Mouse (Mus musculus) liver, adult (tissue): Measurements from ENCODE around the gene Garnl3.

ENCODE experiments used
- GATA4 ChIP-seq: IDR thresholded peaks from 2 replicates; pipeline ENCODE4 v1.6.1; 2014; ENCODE audit warnings: mild to moderate bottlenecking, low read length; ENCODE audit not compliant: insufficient replicate concordance

Garnl3 gene

DNA sequence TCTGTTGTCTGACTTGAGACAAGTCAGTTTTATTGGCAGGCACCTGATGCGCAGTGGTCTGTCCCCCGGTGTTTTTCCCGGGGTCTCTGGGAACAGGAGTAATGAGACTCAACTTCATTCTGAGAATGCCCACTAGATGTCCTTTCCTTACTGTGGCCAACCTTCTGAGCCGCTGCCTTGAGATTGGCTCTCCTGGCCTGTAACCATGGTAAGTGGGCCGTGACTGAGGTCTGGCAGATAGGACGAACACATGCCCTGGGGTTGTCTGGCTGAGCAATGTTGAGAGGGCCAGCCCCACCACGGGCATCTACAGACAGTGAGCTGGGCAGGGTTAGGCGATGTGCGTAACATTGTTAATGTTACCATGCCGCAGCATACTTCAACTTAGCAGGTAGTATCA, 106.9 kb downstream of the Garnl3 start:
- no peak for TF ChIP-seq GATA4

DNA sequence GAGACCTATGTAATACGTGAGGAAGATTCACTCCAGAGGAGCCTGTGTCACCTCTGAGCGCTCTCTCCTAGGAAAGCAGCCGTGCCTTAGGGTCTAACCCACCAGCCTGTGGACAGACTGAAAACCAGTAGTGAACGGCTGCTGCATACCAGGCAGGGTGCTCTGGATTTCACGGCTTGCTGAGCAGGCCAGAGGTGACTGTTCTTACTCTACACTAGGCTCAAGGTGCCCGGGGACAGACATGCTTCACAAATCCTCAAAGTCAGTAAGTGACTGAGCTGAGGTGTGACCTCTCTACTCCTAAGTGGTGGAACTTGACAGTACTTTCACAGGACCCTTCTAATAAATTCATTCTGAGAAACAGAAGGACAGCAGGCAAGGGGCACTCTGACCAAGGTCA, 108.6 kb downstream of the Garnl3 start:
- TF ChIP-seq GATA4: no peak

DNA sequence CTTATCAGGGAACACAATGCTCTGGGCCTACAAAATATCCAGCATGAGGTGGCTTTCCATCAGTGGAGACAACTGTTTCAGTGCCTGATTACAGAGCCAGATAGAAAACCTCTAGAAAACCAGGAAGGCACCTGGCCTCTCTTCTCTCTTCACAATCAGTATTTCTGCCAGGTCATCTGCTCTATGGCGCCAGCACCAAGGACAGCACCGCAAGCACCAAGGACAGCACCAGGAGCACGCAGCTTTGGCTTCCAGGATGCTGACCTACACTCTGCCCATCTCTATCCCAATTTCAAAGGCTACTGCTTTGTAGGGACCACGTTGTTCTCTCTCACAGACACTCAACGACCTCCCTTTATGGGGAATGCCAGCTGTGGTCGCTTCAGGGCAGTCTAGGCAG, 113.4 kb downstream of the Garnl3 start:
- no peak for TF ChIP-seq GATA4

DNA sequence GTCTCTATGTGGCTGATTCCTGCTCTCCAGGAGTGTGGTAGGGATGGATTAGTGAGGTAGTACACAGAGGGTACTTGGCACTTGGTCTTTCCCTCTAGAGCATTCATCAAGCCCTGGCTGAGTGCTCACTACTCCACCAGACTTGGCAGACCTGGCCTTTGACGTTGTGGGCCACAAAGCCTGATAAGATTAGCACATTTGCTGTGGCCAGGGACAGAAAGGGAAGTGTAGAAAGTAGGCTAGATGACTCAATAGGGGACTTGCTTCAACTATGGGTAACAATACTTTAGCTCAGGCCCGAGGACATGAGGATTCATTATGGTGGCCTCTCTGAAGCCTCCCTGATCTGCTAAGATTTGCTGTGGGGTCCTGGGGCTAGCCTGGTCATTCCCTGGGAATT, 114.3 kb downstream of the Garnl3 start:
- no peak for TF ChIP-seq GATA4

DNA sequence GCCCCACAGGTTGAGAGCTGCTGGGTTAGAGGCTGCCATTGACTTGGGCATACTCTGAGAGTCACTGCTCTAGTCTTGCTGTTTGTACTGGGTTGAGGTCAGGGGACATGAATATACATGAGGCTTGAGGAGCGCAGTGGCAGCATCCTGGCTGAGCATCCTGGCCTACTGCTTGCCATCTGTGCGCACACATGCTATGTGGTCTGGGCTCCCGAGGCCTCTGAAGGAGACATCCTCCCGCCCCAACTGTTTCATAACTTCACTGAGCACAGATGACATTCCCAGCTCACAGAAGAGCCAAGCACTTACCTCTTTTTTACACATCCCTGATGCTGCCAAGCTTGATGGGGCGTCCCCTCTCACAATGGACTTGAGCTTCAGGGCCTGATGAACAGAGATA, 116.6 kb downstream of the Garnl3 start:
- no peak for TF ChIP-seq GATA4

DNA sequence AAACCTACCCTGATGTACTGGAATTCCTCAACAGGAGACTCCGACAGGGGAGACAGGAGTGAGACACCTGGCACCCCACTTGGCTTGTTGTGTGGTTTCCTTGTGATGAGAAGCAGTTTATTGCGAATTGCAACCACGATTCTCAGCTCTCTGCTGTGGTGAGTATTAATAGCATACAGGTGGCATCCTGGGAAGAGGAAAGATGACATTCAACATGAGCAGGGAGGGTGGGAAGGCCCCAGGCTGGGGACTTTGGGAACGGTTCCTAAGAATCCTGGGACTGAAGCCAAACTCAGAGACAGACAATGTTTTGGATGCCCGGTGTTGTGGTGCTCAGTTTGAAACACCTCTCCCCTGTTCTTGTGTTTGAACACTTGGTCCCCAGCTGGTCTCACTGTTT, 126.4 kb downstream of the Garnl3 start:
- no peak for TF ChIP-seq GATA4

DNA sequence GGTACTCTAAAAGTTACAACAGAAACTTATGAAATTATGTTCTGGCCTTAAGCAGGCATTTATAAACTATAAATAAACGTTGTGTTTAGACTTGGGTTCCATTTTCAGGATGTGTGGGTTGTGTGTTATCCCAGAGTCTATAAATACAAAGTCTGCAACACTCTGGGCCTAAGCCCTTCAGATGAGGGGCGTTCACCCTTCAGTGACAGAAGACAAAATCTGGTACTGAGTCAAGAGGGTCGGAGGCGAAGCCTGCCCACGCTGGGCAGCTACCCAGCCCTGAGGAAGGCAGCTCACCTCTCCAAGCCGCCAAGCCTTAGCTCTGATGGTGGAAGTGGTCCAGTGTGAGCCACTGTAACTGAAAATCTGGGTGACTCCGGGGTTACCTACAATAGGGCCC, 129.3 kb downstream of the Garnl3 start:
- no peak for TF ChIP-seq GATA4

DNA sequence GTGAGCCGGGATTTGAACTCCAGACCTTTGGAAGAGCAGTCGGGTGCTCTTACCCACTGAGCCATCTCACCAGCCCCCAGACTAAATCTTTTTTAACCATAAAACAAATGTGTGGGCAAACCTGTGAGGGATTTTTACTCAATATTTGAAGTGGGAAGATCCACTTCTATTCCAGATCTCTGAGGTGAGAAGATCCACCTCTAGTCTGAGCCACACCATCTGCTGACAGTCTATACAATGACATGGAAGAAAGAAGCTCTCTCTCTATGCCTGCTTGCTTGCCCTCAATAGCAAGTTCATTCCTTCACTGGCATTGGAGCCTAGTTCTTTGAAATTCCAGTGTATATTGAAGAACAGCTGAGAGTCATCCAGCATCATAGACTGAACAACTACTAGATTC, 131.7 kb downstream of the Garnl3 start:
- TF ChIP-seq GATA4: no peak

DNA sequence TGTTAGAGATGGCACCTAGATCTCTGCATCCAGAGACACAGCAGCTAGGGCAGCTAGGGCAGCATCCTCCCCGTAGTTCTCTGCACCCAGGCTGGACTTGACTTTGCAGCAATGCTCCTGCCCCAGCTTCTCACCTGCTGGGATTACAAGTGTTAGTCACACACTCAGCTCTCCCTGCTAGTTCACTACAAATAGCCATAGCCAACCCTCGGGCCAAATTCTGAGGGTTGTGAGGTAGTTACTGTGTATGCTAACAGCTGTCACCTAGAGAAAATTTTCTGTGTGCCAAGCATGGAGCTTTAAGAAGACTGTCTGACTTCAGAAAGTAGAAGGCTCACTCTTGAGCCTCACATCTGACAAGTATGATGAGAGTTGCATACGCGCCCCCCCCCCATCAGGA, 133.7 kb downstream of the Garnl3 start:
- TF ChIP-seq GATA4: no peak

DNA sequence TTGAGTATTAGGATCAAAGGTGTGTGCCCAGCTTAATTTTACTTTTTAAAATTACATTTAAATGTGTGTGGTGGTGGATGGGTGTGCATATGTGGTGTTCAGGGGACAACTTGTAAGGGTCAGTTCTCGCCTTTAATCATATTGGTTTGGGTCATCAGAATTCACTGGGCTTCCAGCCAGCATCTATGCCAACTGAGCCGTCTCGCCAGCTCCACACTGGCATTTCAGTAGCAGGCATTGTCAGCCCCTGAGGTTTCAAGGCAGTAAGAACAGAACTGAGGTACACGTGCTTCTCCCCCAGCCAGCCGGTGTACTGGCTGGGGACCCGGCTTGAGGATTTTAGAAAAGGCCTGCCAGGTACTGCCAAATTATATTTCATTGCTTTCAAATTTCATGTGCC, 134.4 kb downstream of the Garnl3 start:
- TF ChIP-seq GATA4: no peak

DNA sequence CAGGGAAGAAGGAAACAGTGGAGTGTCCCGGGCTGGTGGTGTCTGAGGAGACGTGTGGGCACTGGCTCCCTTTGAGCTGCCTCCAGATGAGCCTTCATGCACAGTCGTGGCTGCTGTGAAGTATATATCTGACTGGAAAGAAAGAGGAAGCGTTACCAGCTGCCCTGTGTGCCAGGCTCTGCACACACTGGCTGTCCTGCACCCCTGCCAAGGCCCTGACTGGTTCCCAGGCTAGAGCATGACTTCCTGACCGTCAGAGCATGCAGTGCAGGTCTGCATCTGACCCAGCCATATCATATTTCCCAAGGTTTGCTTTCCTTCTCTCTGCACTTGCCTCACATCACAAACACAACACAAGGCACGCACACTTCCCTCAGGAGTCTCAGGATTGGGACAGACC, 139.3 kb downstream of the Garnl3 start:
- no peak for TF ChIP-seq GATA4

DNA sequence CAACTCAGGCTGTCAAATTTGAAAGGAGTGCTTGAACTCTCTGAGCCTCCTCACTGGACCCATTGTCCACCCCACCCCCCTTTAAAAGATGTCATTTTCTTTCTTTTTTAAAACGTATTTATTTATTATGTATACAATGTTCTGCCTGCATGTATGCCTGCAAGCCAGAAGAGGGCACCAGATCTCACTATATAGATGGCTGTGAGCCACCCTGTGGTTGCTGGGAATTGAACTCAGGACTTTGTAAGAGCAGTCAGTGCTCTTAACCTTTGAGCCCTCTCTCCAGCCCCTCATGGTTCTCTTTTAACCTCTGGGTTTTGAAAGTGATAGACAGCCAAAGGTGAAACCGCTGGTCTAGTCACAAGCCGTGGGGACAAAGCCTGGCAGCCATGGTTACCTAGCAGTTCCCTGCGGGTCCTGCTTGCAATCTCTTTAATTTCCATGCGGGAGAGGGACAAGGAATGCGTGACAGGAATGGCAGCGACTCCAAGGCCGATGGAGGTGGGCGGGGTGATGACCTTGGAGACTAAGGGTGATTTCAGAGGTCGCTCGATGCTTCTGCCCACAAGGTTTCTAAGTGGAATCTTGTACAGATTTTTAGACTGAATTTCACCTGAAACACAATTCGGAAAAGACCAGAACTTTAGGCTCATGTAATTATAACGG, 141.2 kb downstream of the Garnl3 start:
- no peak for TF ChIP-seq GATA4

DNA sequence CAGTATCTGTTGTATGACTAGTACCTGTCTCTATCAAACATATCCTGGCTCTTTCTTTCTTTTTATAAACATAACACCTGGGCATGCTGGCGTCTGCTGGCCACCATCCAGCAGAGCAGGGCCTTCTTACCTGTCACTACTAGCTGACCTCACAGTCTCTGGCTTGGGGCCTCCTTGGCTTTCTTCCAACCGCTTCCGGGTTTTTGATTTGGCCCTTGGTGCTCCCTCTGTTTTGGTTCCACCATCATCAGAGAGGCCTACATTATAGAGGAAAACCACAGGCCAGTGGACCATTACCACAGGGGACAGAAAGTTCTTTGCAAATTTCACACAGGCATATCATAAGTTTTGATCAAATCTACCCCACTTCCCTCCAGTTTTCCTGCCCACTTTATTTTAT, 142.1 kb downstream of the Garnl3 start:
- no peak for TF ChIP-seq GATA4

DNA sequence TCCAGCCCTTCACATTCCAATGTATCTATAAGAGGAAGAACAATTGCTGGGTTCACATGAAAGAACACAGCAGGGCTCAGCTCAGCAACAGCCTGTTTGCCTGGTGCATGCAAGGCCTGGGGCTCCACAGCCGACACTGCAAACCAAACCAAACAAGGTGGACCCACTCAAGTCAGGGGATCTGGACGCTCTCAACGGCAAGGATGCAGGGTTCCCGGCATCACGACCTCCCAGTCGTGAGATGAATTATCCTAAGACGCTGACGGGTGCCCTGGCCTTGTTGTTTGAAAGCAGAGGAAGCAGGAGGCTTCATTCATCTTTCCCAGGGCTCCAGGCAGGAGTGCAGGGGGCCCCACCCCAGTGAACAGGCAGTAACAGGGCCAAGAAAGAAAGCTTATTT, 145.6 kb downstream of the Garnl3 start:
- TF ChIP-seq GATA4: no peak

DNA sequence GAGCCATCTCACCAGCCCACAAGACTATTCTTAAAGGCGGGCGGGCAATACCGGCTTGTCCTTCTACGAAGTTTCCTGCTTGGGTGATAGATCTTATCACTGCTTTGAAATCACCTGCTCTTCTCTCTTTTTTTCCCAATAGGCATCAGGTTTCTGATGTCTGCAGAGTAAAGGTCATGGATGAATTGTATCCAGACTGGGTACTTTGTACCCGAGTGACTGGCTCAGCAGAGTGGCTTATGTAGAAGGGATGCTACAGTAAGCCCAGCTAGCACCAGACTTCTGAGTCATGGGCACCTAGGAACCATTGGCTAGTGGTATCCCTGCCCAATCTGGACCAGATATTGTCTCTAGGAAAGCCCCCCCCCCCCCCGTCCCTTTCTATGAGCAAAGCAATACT, 147.8 kb downstream of the Garnl3 start:
- TF ChIP-seq GATA4: no peak

DNA sequence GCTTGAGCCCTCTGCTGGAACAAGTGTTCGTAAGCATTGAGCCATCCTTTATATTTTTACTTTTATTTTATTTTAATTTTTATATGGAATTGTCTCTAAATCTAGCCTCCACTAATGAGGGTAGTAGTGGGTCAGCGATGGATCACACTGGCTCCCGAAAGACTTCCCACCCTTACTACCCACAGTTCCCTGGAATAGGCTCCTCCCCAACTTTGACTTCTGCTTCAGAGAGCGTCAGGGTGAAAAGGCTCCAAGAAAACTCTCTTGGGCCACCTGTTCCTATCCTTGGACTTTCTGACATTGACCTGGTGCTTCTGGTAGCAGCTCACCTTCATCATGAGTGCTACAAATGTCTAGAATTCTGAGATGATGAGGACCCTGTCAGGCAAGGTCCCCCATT, 148.8 kb downstream of the Garnl3 start:
- TF ChIP-seq GATA4: no peak

DNA sequence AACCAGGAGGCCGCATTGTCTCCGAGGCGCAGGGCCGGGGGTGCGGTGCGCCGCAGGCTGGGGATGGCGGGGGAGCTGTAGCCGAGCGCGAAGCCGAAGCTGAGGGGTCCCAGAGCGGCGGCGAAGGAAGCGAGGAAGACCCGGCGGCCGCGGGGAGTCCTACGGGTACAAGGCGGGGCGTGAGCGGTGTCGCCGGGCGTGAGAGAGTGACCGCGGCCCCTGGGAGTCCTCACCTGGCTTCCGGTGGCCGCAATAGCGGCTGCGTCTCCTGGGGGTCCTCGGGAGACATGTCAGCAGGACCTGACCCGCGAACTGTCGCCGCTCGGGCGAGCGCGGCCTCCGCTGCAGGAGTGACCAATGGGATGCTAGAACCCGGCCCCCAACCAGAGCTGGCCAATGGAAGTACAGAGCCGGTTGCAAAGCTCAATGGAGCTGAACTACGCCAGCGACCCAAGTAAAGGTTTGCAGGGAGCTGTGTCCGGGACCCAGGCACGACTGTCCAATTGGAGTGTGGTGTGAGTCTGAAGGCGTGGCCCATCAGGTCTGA, 149.7 kb downstream of the Garnl3 start, which contains the start of gene Slc2a8:
TSS of gene Slc2a8 (minus strand) at position 359 of the 547 bp plus-strand sequence.
- TF ChIP-seq GATA4: no peak
